Mouse (Mus musculus) cerebellum, adult 11 months (tissue): Measurements from ENCODE around the gene Gsta3.

Source experiments
- DNase-seq: peaks from one replicate; pipeline ENCODE4 v3.0.0; 2022

Gsta3 gene

GRCm38 (mm10) chr1:21304174-21304573, 63.8 kb downstream of the Gsta3 start:
- no peak for DNase-seq

- DNase-seq: no peak
Measured at GRCm38 (mm10) chr1:21304646-21305045, 64.3 kb downstream of the Gsta3 start.

GRCm38 (mm10) chr1:21305443-21305842, 65.1 kb downstream of the Gsta3 start:
- DNase-seq: no peak

GRCm38 (mm10) chr1:21314336-21314735, 73.9 kb downstream of the Gsta3 start:
- DNase-seq: no peak
